Mouse (Mus musculus): Measurements from ENCODE around the gene Frat2. TPM values are rescaled to one million over a fixed set of nuclear protein-coding genes. Genes with fewer than 3 reads are reported as not detected.

Gene Frat2
- total RNA-seq, 2 experiments from 2014 or later, result 7.4 to 7.6 TPM

- no peak for DNase-seq (ENCODE audit: low spot score in 2 of 2)
- intact Hi-C loops (cut with DNase I), result no loop called here
These were observed 50.4 kb downstream of the Frat2 start for GRCm38 (mm10) chr19:41797536-41797935.

GRCm38 (mm10) chr19:41796789-41797327 is 51.1 kb downstream of the Frat2 start:
- no peak for DNase-seq (ENCODE audit: low spot score in 2 of 2)
- intact Hi-C loops (cut with DNase I), result no loop called here

DNA sequence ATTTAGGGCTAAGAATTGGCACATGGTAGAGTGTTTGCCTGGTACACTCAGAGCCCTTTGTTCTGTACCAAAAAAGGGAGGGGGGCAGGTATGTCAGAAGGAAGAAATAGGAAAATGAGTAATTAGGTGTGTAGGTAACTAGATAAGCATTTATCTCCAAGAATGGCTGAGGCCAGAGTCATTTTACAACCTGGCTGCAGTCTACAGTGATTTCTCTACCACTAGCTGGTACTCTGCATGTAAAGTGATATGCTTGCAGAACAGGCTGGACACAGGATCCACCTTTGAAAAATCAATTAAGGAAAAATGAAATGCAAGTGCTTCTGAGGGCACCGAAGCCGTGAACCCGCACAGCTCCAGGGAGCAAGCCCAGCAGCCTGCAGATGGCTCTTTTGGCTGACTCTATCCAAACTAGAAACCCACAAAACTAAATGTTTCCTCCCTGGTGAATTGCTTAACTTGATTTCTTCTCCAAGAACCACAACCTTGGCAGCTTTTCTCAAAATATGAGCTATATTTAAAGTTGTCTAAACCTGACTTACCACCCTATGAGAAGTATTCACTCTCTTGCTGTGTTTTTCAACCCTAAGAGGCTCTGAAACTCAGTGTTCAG is 51.7 kb downstream of the Frat2 start:
- intact Hi-C loops (cut with DNase I), result no loop called here
- DNase-seq (ENCODE audit: low spot score in 2 of 2), result no peak

Other genes with a start within 250 kb of the Frat2 start
- 10 to 100 TPM; 46.4 to 49.8 TPM for gene Slit1, start 104.5 kb downstream of the Frat2 start, total RNA-seq (2021)
- gene Arhgap19, start 46.1 kb downstream of the Frat2 start, total RNA-seq (2021), result 1 to 10 TPM; 2.7 to 3.7 TPM
- gene Frat1, start 18.2 kb downstream of the Frat2 start, total RNA-seq (2021), result 10 to 100 TPM; 14.2 to 15.2 TPM
- 10 to 100 TPM; 34.5 to 35.5 TPM for gene Rrp12, start 48.0 kb upstream of the Frat2 start, total RNA-seq (2021)
- gene Pgam1, start 63.8 kb upstream of the Frat2 start, total RNA-seq (2021), result 100 to 1,000 TPM; 574 to 598 TPM
- gene Exosc1, start 85.3 kb upstream of the Frat2 start, total RNA-seq (2021), result 10 to 100 TPM; 28.0 to 28.5 TPM
- gene Zdhhc16, start 85.3 kb upstream of the Frat2 start, total RNA-seq (2021), result 10 to 100 TPM; 45.3 to 46.2 TPM
- 10 to 100 TPM; 23.7 to 27.0 TPM for gene Mms19, start 133.0 kb upstream of the Frat2 start, total RNA-seq (2021)
- gene Ubtd1, start 133.6 kb upstream of the Frat2 start, total RNA-seq (2021), result 10 to 100 TPM; 10.7 to 13.6 TPM
- gene Ankrd2, start 187.9 kb upstream of the Frat2 start, total RNA-seq (2021), result under 1 TPM in 1 of 2 experiments, not detected in 1; 0.30 TPM
- 1 to 10 TPM; 3.1 to 5.0 TPM for gene Hoga1, start 197.5 kb upstream of the Frat2 start, total RNA-seq (2021)
- gene 4933411K16Rik, start 204.1 kb upstream of the Frat2 start, total RNA-seq (2021), result under 1 TPM; 0.53 to 0.55 TPM
- gene Morn4, start 238.2 kb upstream of the Frat2 start, total RNA-seq (2021), result 10 to 100 TPM; 67.3 to 70.9 TPM
- gene Pi4k2a, start 242.3 kb upstream of the Frat2 start, total RNA-seq (2021), result 10 to 100 TPM; 61.0 to 63.1 TPM